Comparison of ENCODE assay signal across 8 mouse cellular contexts in genomic region chr10:93539775-93540430, GRCm38 (mm10). TPM values are rescaled to one million over a fixed set of nuclear protein-coding genes. Genes with fewer than 3 reads are reported as not detected.
DNase-seq lines count a peak whose midpoint lies in the region; ATAC-seq and TF ChIP-seq lines count a peak whose summit lies in the region.

Gene Amdhd1, minus strand, starts transcription at chr10:93540033.

- H3K4me2 ChIP-seq in hindbrain, postnatal 0 days (ENCODE audit: low read depth, low read length) = peak within 1 kb of the TSS; percentile 73

- no peaks in the 10 kb centered on the region for H3K9me3 ChIP-seq in hindbrain, postnatal 0 days (ENCODE audit: low read length)

- 0 out of 2 replicates have a peak, but pooled peaks cover 4% of the 10 kb centered on the region for H3K4me1 ChIP-seq in hindbrain, postnatal 0 days (ENCODE audit: insufficient read depth, low read length)

- no peak within 1 kb of the TSS for H3K9ac ChIP-seq in hindbrain, postnatal 0 days (replicated peaks; ENCODE audit: low read length)

- no peaks in the 10 kb centered on the region for H3K27me3 ChIP-seq in hindbrain, postnatal 0 days (ENCODE audit: insufficient read depth, low read length)

- H3K4me3 ChIP-seq in gastrocnemius, adult 2 months = peak within 1 kb of the TSS; percentile 79
- H3K4me3 ChIP-seq in hindbrain, postnatal 0 days (ENCODE audit: low read length) = peak within 1 kb of the TSS; percentile 43

- 3% methylated on average over 35 of the region's 35 CpGs for WGBS in hindbrain, postnatal 0 days

- H3K27ac ChIP-seq in gastrocnemius, adult 2 months = peak within 1 kb of the TSS; percentile 32; the same call in 1 of the 2 replicates
- H3K27ac ChIP-seq in hindbrain, postnatal 0 days = no peak within 1 kb of the TSS

- intact Hi-C loops in gastrocnemius, adult 2 months (cut with DNase I) = loop anchor here (10.0 kb wide), 1 partner anchor 495 kb away; no protein-coding TSS in a partner anchor
- intact Hi-C loops in left cerebral cortex, postnatal 10 days (cut with DNase I) = loop anchor here (5.0 kb wide), 1 partner anchor 43 kb away; no protein-coding TSS in a partner anchor

- no peaks in the 10 kb centered on the region for H3K36me3 ChIP-seq in hindbrain, postnatal 0 days (ENCODE audit: insufficient read depth, low read length)

- peak; percentile 84 for DNase-seq in ZHBTc4 (ENCODE audit: low read depth, low spot score)
- peak; percentile 90 for DNase-seq in gastrocnemius, adult 2 months
- peak; percentile 81 for DNase-seq in hindbrain, postnatal 0 days (ENCODE audit: low spot score)
- DNase-seq in left cerebral cortex, postnatal 10 days (ENCODE audit: extremely low spot score in 1 of 2, low spot score in 2 of 2) = peak; percentile 35 to 88
- DNase-seq in right cerebral cortex, postnatal 10 days (ENCODE audit: low spot score in 2 of 2) = peak; percentile 77 to 80
- DNase-seq in urinary bladder, postnatal 25 days (ENCODE audit: low spot score) = peak; percentile 63

- ATAC-seq in common myeloid progenitor, adult 5-6 weeks (replicated peaks; ENCODE audit: low read depth, poor library complexity, severe bottlenecking) = peak; percentile 94
- ATAC-seq in hindbrain, postnatal 0 days = peak; percentile 91
- peak; percentile 97 for ATAC-seq in megakaryocyte progenitor cell, adult 5-6 weeks (replicated peaks; ENCODE audit: poor library complexity)

- TF ChIP-seq CTCF in gastrocnemius, adult 2 months (IDR thresholded peaks at IDR 0.05) = peak; percentile 67
- peak; percentile 74 for TF ChIP-seq CTCF in hindbrain, postnatal 0 days (IDR thresholded peaks at IDR 0.05; ENCODE audit: low read depth)

RNA-seq across cellular contexts. Expression of gene Amdhd1, which starts in this region (rescaled TPM):
- total RNA-seq in common myeloid progenitor, adult 5-6 weeks (2017) = not detected in 2 replicates
- not detected for total RNA-seq in gastrocnemius, adult 2 months (2021)
- total RNA-seq in hindbrain, postnatal 0 days (2014; rRNA removed) = 0.16 TPM in 1 of 2 replicates, not detected in the other
- 0.15 TPM in 1 of 2 replicates, not detected in the other for polyA plus RNA-seq in hindbrain, postnatal 0 days (2015; fragmentation: Nextera tagmentation; extraction: Ambion mirVana)
- 1 to 10 TPM; 2.1 to 3.0 TPM for total RNA-seq in left cerebral cortex, postnatal 10 days (2021)
- total RNA-seq in megakaryocyte progenitor cell, adult 5-6 weeks (2015) = 0.17 and 0.68 TPM in 2 replicates
- total RNA-seq in megakaryocyte progenitor cell, adult 5-6 weeks (2017) = 0.07 and 0.08 TPM in 2 replicates

Comparison
In these comparisons a context has a peak if more than half of its experiments do, and no peak if none do; other contexts are left out.
1. Peak in ATAC-seq in common myeloid progenitor, adult 5-6 weeks; RNA of the gene not detected or under 1 TPM.
2. Peak in DNase-seq, H3K4me3 ChIP-seq and H3K27ac ChIP-seq in gastrocnemius, adult 2 months; RNA of the gene not detected or under 1 TPM.
3. Peak in DNase-seq, ATAC-seq, H3K4me3 ChIP-seq and H3K4me2 ChIP-seq in hindbrain, postnatal 0 days; RNA of the gene not detected or under 1 TPM.
4. Peak in ATAC-seq in megakaryocyte progenitor cell, adult 5-6 weeks; RNA of the gene not detected or under 1 TPM.